Mouse (Mus musculus): ENCODE measurements at regions not wholly inside any gene's neighbourhood (a gene's known extent, or its start where the extent isn't known, plus 50 kb on each side); places are given as distances from the start of the nearest gene placed in this dataset.
A peak's percentile ranks its signal among the peaks of the same experiment; 100 is the strongest.

- DNase-seq: peak in 1 of 2 experiments; percentile 5
- TF ChIP-seq EP300 (IDR thresholded peaks at IDR 0.05; ENCODE audit: insufficient read depth, low read depth, low read length) (no peak), POLR2A (IDR thresholded peaks at IDR 0.05; ENCODE audit: insufficient read depth, low read depth, low read length) (no peak)
- intact Hi-C loops (cut with DNase I): no loop called here
Measured at GRCm38 (mm10) chr12:56275556-56276242, 70.0 kb downstream of the Mbip start.

GRCm38 (mm10) chr12:56265049-56265448, 80.6 kb downstream of the Mbip start:
- H3K36me3 ChIP-seq (ENCODE audit: control insufficient read depth, insufficient read depth, low read length): no peaks in the 10 kb centered on the region
- TF ChIP-seq EP300 (IDR thresholded peaks at IDR 0.05; ENCODE audit: insufficient read depth, low read depth, low read length): no peak
- TF ChIP-seq POLR2A (IDR thresholded peaks at IDR 0.05; ENCODE audit: insufficient read depth, low read depth, low read length): no peak
- no peak for TF ChIP-seq CTCF (IDR thresholded peaks at IDR 0.05)
- WGBS: 68% methylated on average over 6 of the region's 6 CpGs
- intact Hi-C loops (cut with DNase I): no loop called here
- H3K9ac ChIP-seq (ENCODE audit: low read depth, low read length): no peak overlapping the region
- no peak overlapping the region for H3K27ac ChIP-seq
- H3K4me1 ChIP-seq (ENCODE audit: control insufficient read depth, insufficient read depth, low read length): no peaks in the 10 kb centered on the region
- no peak overlapping the region for H3K4me3 ChIP-seq
- DNase-seq: no peak
- no peaks in the 10 kb centered on the region for H3K27me3 ChIP-seq (ENCODE audit: control insufficient read depth, insufficient read depth, low read length)
- H3K79me2 ChIP-seq (replicated peaks; ENCODE audit: control insufficient read depth, insufficient read depth, low read length): no peaks in the 10 kb centered on the region

More at GRCm38 (mm10) chr12:56275556-56276242, 70.0 kb downstream of the Mbip start:
- Histone ChIP-seq H3K36me3 (ENCODE audit: control insufficient read depth, insufficient read depth, low read length) (no peaks in the 10 kb centered on the region), H3K9ac (ENCODE audit: low read depth, low read length) (no peak overlapping the region), H3K27me3 (ENCODE audit: control insufficient read depth, insufficient read depth, low read length) (no peaks in the 10 kb centered on the region), H3K4me3 (no peak overlapping the region), H3K79me2 (replicated peaks; ENCODE audit: control insufficient read depth, insufficient read depth, low read length) (no peaks in the 10 kb centered on the region), H3K27ac (no peak overlapping the region), H3K4me1 (ENCODE audit: control insufficient read depth, insufficient read depth, low read length) (no peaks in the 10 kb centered on the region)
- WGBS: 54% methylated on average over 17 of the region's 17 CpGs

- TF ChIP-seq EP300 (IDR thresholded peaks at IDR 0.05; ENCODE audit: insufficient read depth, low read depth, low read length) (no peak), POLR2A (IDR thresholded peaks at IDR 0.05; ENCODE audit: insufficient read depth, low read depth, low read length) (no peak), CTCF (IDR thresholded peaks at IDR 0.05) (no peak)
Measured at GRCm38 (mm10) chr12:56261471-56261870, 84.2 kb downstream of the Mbip start.

GRCm38 (mm10) chr12:56258401-56259050, 87.2 kb downstream of the Mbip start:
- H3K79me2 ChIP-seq (replicated peaks; ENCODE audit: control insufficient read depth, insufficient read depth, low read length): no peaks in the 10 kb centered on the region
- no peaks in the 10 kb centered on the region for H3K36me3 ChIP-seq (ENCODE audit: control insufficient read depth, insufficient read depth, low read length)
- intact Hi-C loops (cut with DNase I): no loop called here
- no peak overlapping the region for H3K27ac ChIP-seq
- 80% methylated on average over 14 of the region's 14 CpGs for WGBS
- H3K9ac ChIP-seq (ENCODE audit: low read depth, low read length): no peak overlapping the region
- H3K4me1 ChIP-seq (ENCODE audit: control insufficient read depth, insufficient read depth, low read length): no peaks in the 10 kb centered on the region
- H3K27me3 ChIP-seq (ENCODE audit: control insufficient read depth, insufficient read depth, low read length): no peaks in the 10 kb centered on the region
- DNase-seq: no peak
- H3K4me3 ChIP-seq: no peak overlapping the region
- TF ChIP-seq POLR2A (IDR thresholded peaks at IDR 0.05; ENCODE audit: insufficient read depth, low read depth, low read length): no peak
- no peak for TF ChIP-seq EP300 (IDR thresholded peaks at IDR 0.05; ENCODE audit: insufficient read depth, low read depth, low read length)

More at GRCm38 (mm10) chr12:56261471-56261870, 84.2 kb downstream of the Mbip start:
- no peaks in the 10 kb centered on the region for H3K36me3 ChIP-seq (ENCODE audit: control insufficient read depth, insufficient read depth, low read length)
- no peak overlapping the region for H3K27ac ChIP-seq
- H3K4me3 ChIP-seq: no peak overlapping the region
- no peak for DNase-seq
- H3K79me2 ChIP-seq (replicated peaks; ENCODE audit: control insufficient read depth, insufficient read depth, low read length): no peaks in the 10 kb centered on the region
- H3K9ac ChIP-seq (ENCODE audit: low read depth, low read length): no peak overlapping the region
- H3K4me1 ChIP-seq (ENCODE audit: control insufficient read depth, insufficient read depth, low read length): no peaks in the 10 kb centered on the region
- intact Hi-C loops (cut with DNase I): no loop called here
- 25% methylated on average over 4 of the region's 4 CpGs for WGBS
- H3K27me3 ChIP-seq (ENCODE audit: control insufficient read depth, insufficient read depth, low read length): no peaks in the 10 kb centered on the region

GRCm38 (mm10) chr12:56256243-56256881, 89.3 kb downstream of the Mbip start:
- intact Hi-C loops (cut with DNase I): no loop called here
- 82% methylated on average over 11 of the region's 11 CpGs for WGBS
- TF ChIP-seq POLR2A (IDR thresholded peaks at IDR 0.05; ENCODE audit: insufficient read depth, low read depth, low read length) (no peak), EP300 (IDR thresholded peaks at IDR 0.05; ENCODE audit: insufficient read depth, low read depth, low read length) (no peak), CTCF (IDR thresholded peaks at IDR 0.05) (no peak)
- no peaks in the 10 kb centered on the region for H3K4me1 ChIP-seq (ENCODE audit: control insufficient read depth, insufficient read depth, low read length)
- no peak overlapping the region for H3K9ac ChIP-seq (ENCODE audit: low read depth, low read length)
- no peak for DNase-seq
- H3K36me3 ChIP-seq (ENCODE audit: control insufficient read depth, insufficient read depth, low read length): no peaks in the 10 kb centered on the region
- no peak overlapping the region for H3K27ac ChIP-seq
- no peaks in the 10 kb centered on the region for H3K27me3 ChIP-seq (ENCODE audit: control insufficient read depth, insufficient read depth, low read length)
- no peak overlapping the region for H3K4me3 ChIP-seq
- H3K79me2 ChIP-seq (replicated peaks; ENCODE audit: control insufficient read depth, insufficient read depth, low read length): no peaks in the 10 kb centered on the region
